ENCODE assay signal across 8 mouse cellular contexts in the genomic region with DNA sequence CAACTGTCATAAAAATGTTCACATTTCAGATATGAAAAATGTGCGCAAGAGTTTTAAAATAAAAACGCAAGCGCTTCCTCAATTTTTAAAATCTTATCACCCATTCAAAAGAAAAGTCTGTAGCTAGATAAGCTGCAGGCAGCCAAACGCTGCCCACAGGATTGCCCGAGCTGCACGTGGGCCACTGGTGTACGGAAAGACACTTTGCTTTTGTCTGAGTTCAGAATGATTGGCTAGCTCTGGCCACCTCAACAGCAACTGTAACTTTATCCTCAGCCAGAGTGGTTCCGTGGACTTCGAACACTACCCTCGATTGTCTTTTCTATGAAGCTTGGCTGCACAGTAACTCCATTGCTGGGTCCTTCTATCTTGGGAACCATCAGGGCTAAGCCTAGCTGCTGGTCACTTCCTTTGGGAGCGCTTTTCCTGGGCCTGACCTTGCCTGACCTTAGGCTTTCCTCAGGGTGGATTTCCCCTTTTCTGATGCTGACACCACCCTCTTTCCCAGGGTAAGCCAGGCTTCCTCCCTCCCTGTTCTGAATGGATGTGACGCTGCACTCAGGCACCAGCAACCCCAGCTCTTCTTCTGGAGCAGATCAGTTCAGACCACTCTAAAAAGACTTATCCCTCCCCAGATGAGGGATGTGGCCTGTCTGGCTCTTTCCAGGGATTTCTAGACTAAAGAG.
DNase-seq lines count a peak whose midpoint lies in the region; ATAC-seq and TF ChIP-seq lines count a peak whose summit lies in the region.

No protein-coding gene starts in this region.

- peak; percentile 76 for TF ChIP-seq EP300 in heart, adult 2 months (IDR thresholded peaks at IDR 0.05; ENCODE audit: insufficient read depth, low read depth, low read length)

- H3K79me2 ChIP-seq in heart, adult 2 months (replicated peaks; ENCODE audit: control insufficient read depth, insufficient read depth, low read length), result no peaks in the 10 kb centered on the region

- no peak overlapping the region for H3K9ac ChIP-seq in kidney, embryonic 16.5 days (replicated peaks; ENCODE audit: low read length)
- H3K9ac ChIP-seq in heart, adult 2 months (ENCODE audit: low read depth, low read length), result no peak overlapping the region

- intact Hi-C loops in heart, adult 2 months (cut with DNase I), result no loop called here

- no peaks in the 10 kb centered on the region for H3K9me3 ChIP-seq in kidney, embryonic 16.5 days (ENCODE audit: low read length)

- peak; percentile 53 for DNase-seq in kidney, adult 2 months
- peak; percentile 54 to 71 for DNase-seq in heart, adult 2 months
- peak; percentile 10 for DNase-seq in kidney, postnatal 14 days
- no peak for DNase-seq in thymus, postnatal 14 days
- no peak for DNase-seq in right cerebral cortex, adult 18-20 months
- no peak for DNase-seq in spleen, postnatal 10 days (ENCODE audit: low spot score in 2 of 2)

- 54% methylated on average over 12 of the region's 12 CpGs for WGBS in kidney, adult 2 months
- WGBS in kidney, embryonic 16.5 days, result 50% methylated on average over 12 of the region's 12 CpGs
- 35% methylated on average over 12 of the region's 12 CpGs for WGBS in heart, adult 2 months

- H3K27ac ChIP-seq in kidney, adult 2 months (ENCODE audit: insufficient read depth, low read depth, low read length), result peak overlapping the region; percentile 56
- no peak overlapping the region for H3K27ac ChIP-seq in kidney, embryonic 16.5 days (ENCODE audit: low read length)
- peak overlapping the region; percentile 83 for H3K27ac ChIP-seq in heart, adult 2 months

- no peaks in the 10 kb centered on the region for H3K27me3 ChIP-seq in kidney, adult 2 months (replicated peaks; ENCODE audit: control insufficient read depth, insufficient read depth, low read length)
- no peaks in the 10 kb centered on the region for H3K27me3 ChIP-seq in kidney, embryonic 16.5 days (ENCODE audit: insufficient read depth, low read length)
- no peaks in the 10 kb centered on the region for H3K27me3 ChIP-seq in heart, adult 2 months (ENCODE audit: control insufficient read depth, insufficient read depth, low read length)

- no peak for TF ChIP-seq POLR2A in kidney, adult 2 months (IDR thresholded peaks at IDR 0.05; ENCODE audit: low read depth, low read length)
- TF ChIP-seq POLR2A in heart, adult 2 months (IDR thresholded peaks at IDR 0.05; ENCODE audit: insufficient read depth, low read depth, low read length), result 0 out of 2 replicates have a peak, but pooled peaks have one; percentile 22

- no peaks in the 10 kb centered on the region for H3K36me3 ChIP-seq in kidney, adult 2 months (ENCODE audit: control insufficient read depth, insufficient read depth, low read length)
- no peaks in the 10 kb centered on the region for H3K36me3 ChIP-seq in kidney, embryonic 16.5 days (ENCODE audit: insufficient read depth, low read length)
- peaks cover 11% of the 10 kb centered on the region; the same call in 1 of the 2 replicates for H3K36me3 ChIP-seq in heart, adult 2 months (ENCODE audit: control insufficient read depth, insufficient read depth, low read length)

- TF ChIP-seq CTCF in kidney, adult 2 months (conservative IDR thresholded peaks at IDR 0.05; ENCODE audit: insufficient read depth, insufficient read length, low read depth, low read length), result no peak
- TF ChIP-seq CTCF in heart, adult 2 months (IDR thresholded peaks at IDR 0.05), result no peak

- no peak overlapping the region for H3K4me2 ChIP-seq in kidney, embryonic 16.5 days (replicated peaks; ENCODE audit: low read depth, low read length)

- no peak; the same call in 1 of the 2 replicates for ATAC-seq in kidney, embryonic 16.5 days (ENCODE audit: low FRiP score, low TSS enrichment)
- peak; percentile 21 for ATAC-seq in megakaryocyte-erythroid progenitor cell, adult 5-6 weeks (replicated peaks; ENCODE audit: low FRiP score, low TSS enrichment, poor library complexity, severe bottlenecking)

- H3K4me3 ChIP-seq in kidney, adult 2 months (ENCODE audit: insufficient read depth, low read depth, low read length), result no peak overlapping the region
- H3K4me3 ChIP-seq in kidney, embryonic 16.5 days (ENCODE audit: low read length), result no peak overlapping the region
- no peak overlapping the region for H3K4me3 ChIP-seq in heart, adult 2 months

- H3K4me1 ChIP-seq in kidney, adult 2 months (ENCODE audit: control insufficient read depth, insufficient read depth, low read length), result 0 out of 2 replicates have a peak, but pooled peaks cover under 1% of the 10 kb centered on the region
- peaks cover 29% of the 10 kb centered on the region for H3K4me1 ChIP-seq in kidney, embryonic 16.5 days (ENCODE audit: insufficient read depth, low read length)
- peaks cover 28% of the 10 kb centered on the region for H3K4me1 ChIP-seq in heart, adult 2 months (ENCODE audit: control insufficient read depth, insufficient read depth, low read length)

Comparison
In these comparisons a context has a peak if more than half of its experiments do, and no peak if none do; other contexts are left out.
1. DNase-seq: peak in kidney, adult 2 months (single experiment), heart, adult 2 months (2 of 2) and kidney, postnatal 14 days (single experiment); none in thymus, postnatal 14 days (single experiment), right cerebral cortex, adult 18-20 months (single experiment) and spleen, postnatal 10 days (0 of 2).